Mouse (Mus musculus) CH12.LX (cell line): ENCODE measurements around the gene Msx2. TPM values are rescaled to one million over a fixed set of nuclear protein-coding genes. Genes with fewer than 3 reads are reported as not detected.

Source experiments
- DNase-seq: peaks from one replicate; pipeline ENCODE4 v3.0.0-alpha.2; 2013; ENCODE audit errors: extremely low read depth
- H3K27ac ChIP-seq: 2 replicates; pipeline ENCODE4 v1.5.1; 2012; ENCODE audit warnings: low read depth, mild to moderate bottlenecking, control low read depth, moderate library complexity; ENCODE audit not compliant: insufficient read depth
- H3K27me3 ChIP-seq: replicated peaks from 2 replicates; pipeline ENCODE3; 2012; ENCODE audit warnings: inconsistent platforms
- H3K36me3 ChIP-seq, 2 experiments: replicated peaks in 1 of 2; 2 replicates each; pipeline versions ENCODE3 to v1.6.1; 2012; ENCODE audit warnings: inconsistent platforms in 1 of 2, low read length in 1 of 2, mild to moderate bottlenecking in 1 of 2, mixed read lengths in 1 of 2, moderate library complexity in 1 of 2; ENCODE audit not compliant: control insufficient read depth in 1 of 2, insufficient read depth in 1 of 2
- H3K4me1 ChIP-seq, 2 experiments: 2 replicates each; pipeline ENCODE4 v1.6.1; 2012; ENCODE audit warnings: inconsistent platforms in 1 of 2, moderate library complexity in 1 of 2; ENCODE audit not compliant: insufficient read depth in 2 of 2, control insufficient read depth in 1 of 2
- H3K4me2 ChIP-seq: 2 replicates; pipeline ENCODE4 v1.6.1; 2012; ENCODE audit warnings: low read depth, mild to moderate bottlenecking, control low read depth; ENCODE audit not compliant: poor library complexity, insufficient read depth, severe bottlenecking
- H3K4me3 ChIP-seq, 3 experiments: fragments of 150-350 bp in 1 of 3; sonication (generic) in 1 of 3; replicated peaks in 1 of 3; 2 replicates each; pipeline versions ENCODE3 to v1.5.1; 2011 to 2012; ENCODE audit warnings: low read depth in 2 of 3, low read length in 2 of 3, mild to moderate bottlenecking in 2 of 3, moderate library complexity in 2 of 3, control low read depth in 1 of 3, improper control_type of control experiment in 1 of 3, inconsistent platforms in 1 of 3, mixed read lengths in 1 of 3; ENCODE audit not compliant: poor library complexity in 1 of 3
- H3K79me2 ChIP-seq: replicated peaks from 2 replicates; pipeline ENCODE4 v1.6.1; 2012; ENCODE audit warnings: mild to moderate bottlenecking, moderate library complexity; ENCODE audit not compliant: control insufficient read depth, poor library complexity, insufficient read depth, severe bottlenecking; ENCODE audit errors: extremely low read depth
- H3K9ac ChIP-seq: 2 replicates; pipeline ENCODE4 v1.6.1; 2012; ENCODE audit warnings: low read depth, mild to moderate bottlenecking, control low read depth, moderate library complexity; ENCODE audit not compliant: insufficient read depth
- H3K9me3 ChIP-seq: replicated peaks from 2 replicates; pipeline ENCODE3; 2012; ENCODE audit warnings: low read length, inconsistent platforms, mixed read lengths
- BHLHE40 ChIP-seq: IDR thresholded peaks from 2 replicates; pipeline ENCODE4 v1.6.1; 2011; ENCODE audit warnings: mild to moderate bottlenecking, low read depth, low read length, improper control_type of control experiment
- CTCF ChIP-seq, 2 experiments: IDR thresholded peaks in 1 of 2; conservative IDR thresholded peaks in 1 of 2; 2 replicates each; pipeline ENCODE4 v1.5.1; 2011 to 2012; ENCODE audit warnings: low read depth in 2 of 2, low read length in 2 of 2, improper control_type of control experiment in 1 of 2, inconsistent platforms in 1 of 2, mild to moderate bottlenecking in 1 of 2, moderate library complexity in 1 of 2
- EP300 ChIP-seq: IDR thresholded peaks from 2 replicates; pipeline ENCODE4 v1.6.1; 2011; ENCODE audit warnings: low read length, improper control_type of control experiment
- GABPA ChIP-seq: IDR thresholded peaks from 2 replicates; pipeline ENCODE4 v1.6.1; 2012; ENCODE audit warnings: low read depth, low read length, improper control_type of control experiment, inconsistent platforms; ENCODE audit not compliant: insufficient replicate concordance
- HCFC1 ChIP-seq: IDR thresholded peaks from 2 replicates; pipeline ENCODE4 v1.6.1; 2012; ENCODE audit warnings: low read depth, mild to moderate bottlenecking, inconsistent platforms, low read length, improper control_type of control experiment
- IRF4 ChIP-seq: IDR thresholded peaks from 2 replicates; pipeline ENCODE4 v1.6.1; 2014; ENCODE audit warnings: low read depth, mild to moderate bottlenecking, inconsistent platforms, low read length, improper control_type of control experiment
- JUN ChIP-seq: IDR thresholded peaks from 2 replicates; pipeline ENCODE4 v1.6.1; 2011; ENCODE audit warnings: low read depth, mild to moderate bottlenecking, low read length, improper control_type of control experiment, moderate library complexity; ENCODE audit not compliant: insufficient read depth
- JUND ChIP-seq: conservative IDR thresholded peaks from 2 replicates; pipeline ENCODE4 v1.6.1; 2011; ENCODE audit warnings: low read depth, low read length, improper control_type of control experiment
- MAFK ChIP-seq: IDR thresholded peaks from 2 replicates; pipeline ENCODE4 v1.6.1; 2011; ENCODE audit warnings: low read length, improper control_type of control experiment; ENCODE audit not compliant: insufficient replicate concordance
- MAX ChIP-seq: IDR thresholded peaks from 2 replicates; pipeline ENCODE4 v1.6.1; 2011; ENCODE audit warnings: low read length, improper control_type of control experiment
- MYC ChIP-seq: IDR thresholded peaks from 2 replicates; pipeline ENCODE4 v1.6.1; 2011; ENCODE audit warnings: low read depth, mild to moderate bottlenecking, improper control_type of control experiment, low read length
- NELFE ChIP-seq: IDR thresholded peaks from 2 replicates; pipeline ENCODE4 v1.6.1; 2011; ENCODE audit warnings: low read depth, low read length, improper control_type of control experiment
- PAX5 ChIP-seq: IDR thresholded peaks from 2 replicates; pipeline ENCODE4 v1.6.1; 2012; ENCODE audit warnings: low read length, inconsistent platforms, mixed read lengths
- RAD21 ChIP-seq: IDR thresholded peaks from 2 replicates; pipeline ENCODE4 v1.6.1; 2011; ENCODE audit warnings: low read depth, mild to moderate bottlenecking, low read length, improper control_type of control experiment, moderate library complexity
- RCOR1 ChIP-seq: conservative IDR thresholded peaks from 2 replicates; pipeline ENCODE4 v1.6.1; 2012; ENCODE audit warnings: low read depth, mild to moderate bottlenecking, inconsistent platforms, low read length, improper control_type of control experiment
- SMC3 ChIP-seq: IDR thresholded peaks from 2 replicates; pipeline ENCODE4 v1.6.1; 2011; ENCODE audit warnings: low read depth, low read length, improper control_type of control experiment
- TCF12 ChIP-seq: IDR thresholded peaks from 2 replicates; pipeline ENCODE4 v1.6.1; 2014; ENCODE audit warnings: low read depth, mild to moderate bottlenecking, inconsistent platforms, low read length, improper control_type of control experiment
- USF1 ChIP-seq: IDR thresholded peaks from 2 replicates; pipeline ENCODE4 v1.6.1; 2014; ENCODE audit warnings: low read depth, mild to moderate bottlenecking, inconsistent platforms, low read length, improper control_type of control experiment
- ZC3H11A ChIP-seq: IDR thresholded peaks from 2 replicates; pipeline ENCODE4 v1.6.1; 2012; ENCODE audit warnings: low read depth, mild to moderate bottlenecking, inconsistent platforms, low read length, improper control_type of control experiment
- dilution Hi-C: fragments of 300-500 bp; cut with MboI; formaldehyde crosslinking; loops from 2 replicates; pipeline ENCODE4 v1.14.3; 2020; ENCODE audit warnings: low sequenced_read_pairs; ENCODE audit not compliant: extremely low pct_unique_long_range_greater_than_20kb, extremely low pct_ligation_motif_present
- in situ Hi-C: fragments of 300-500 bp; cut with MboI; formaldehyde crosslinking; loops from 3 replicates; pipeline ENCODE4 v1.14.3; 2019; ENCODE audit warnings: low sequenced_read_pairs, low pct_ligation_motif_present, low pct_unique_long_range_greater_than_20kb, mixed read lengths
- polyA plus RNA-seq: library from polyadenylated mRNA; unstranded; fragments of >175 nt; gene quantifications from 2 replicates; pipeline ENCODE4 v1.2.1, GENCODE M21; 2012; ENCODE audit warnings: low read depth; ENCODE audit not compliant: insufficient read length
- total RNA-seq, 2 experiments: library from RNA; depleted of rRNA; stranded (reverse); fragments of 300-350 nt in 1 of 2; fragments of >200 nt in 1 of 2; gene quantifications; 2 replicates each; pipeline ENCODE4 v1.2.3; 2012 to 2014

Gene Msx2
- total and polyA plus RNA-seq, 3 experiments, result not detected

DNA sequence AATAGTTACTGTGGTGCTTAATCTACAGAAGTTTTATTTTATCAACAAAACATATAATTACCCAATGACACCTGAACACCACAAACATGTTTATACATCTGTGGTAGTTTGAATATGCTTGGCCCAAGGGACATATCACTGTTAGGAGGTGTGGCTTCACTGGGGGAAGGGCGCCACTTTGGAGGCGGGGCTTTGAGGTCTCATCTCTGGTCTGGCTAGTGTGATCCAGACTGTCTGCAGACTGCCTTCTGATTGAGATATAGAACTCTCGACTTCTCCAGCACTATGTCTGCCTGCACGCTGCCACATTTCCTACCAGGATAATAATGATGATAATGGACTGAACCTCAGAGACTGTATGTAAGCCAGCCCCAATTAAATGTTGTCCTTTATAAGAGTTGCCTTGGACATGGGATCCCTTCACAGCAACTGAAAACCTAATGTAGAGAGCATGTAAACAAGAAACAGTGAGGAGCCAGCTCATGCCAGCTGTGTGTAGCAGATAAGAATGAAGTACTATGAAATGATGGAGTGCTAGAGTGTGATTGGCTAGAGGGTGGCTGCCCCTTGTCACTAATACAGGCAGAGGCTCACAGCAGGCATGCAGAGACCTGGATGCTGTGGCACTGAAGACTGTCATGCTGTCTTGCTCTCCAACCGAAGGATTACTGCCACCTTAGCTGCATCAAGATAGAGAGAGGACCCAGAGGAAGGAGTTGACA is 31.4 kb downstream of the Msx2 start:
- no peak for DNase-seq
- Histone ChIP-seq H3K4me3 (no peak overlapping the region), H3K9me3 (peaks cover 2% of the 10 kb centered on the region), H3K27ac (no peak overlapping the region), H3K4me2 (no peak overlapping the region), H3K79me2 (no peaks in the 10 kb centered on the region), H3K4me1 (peaks cover 2 to 5% of the 10 kb centered on the region in 2 experiments; a peak in 3 of 4 replicates), H3K9ac (no peak overlapping the region), H3K27me3 (peaks cover 28% of the 10 kb centered on the region), H3K36me3 (no peaks in the 10 kb centered on the region)
- TF ChIP-seq RCOR1, result no peak
- no peak for TF ChIP-seq MAFK
- in situ Hi-C loops (no loop called here), dilution Hi-C loops (no loop called here)

DNA sequence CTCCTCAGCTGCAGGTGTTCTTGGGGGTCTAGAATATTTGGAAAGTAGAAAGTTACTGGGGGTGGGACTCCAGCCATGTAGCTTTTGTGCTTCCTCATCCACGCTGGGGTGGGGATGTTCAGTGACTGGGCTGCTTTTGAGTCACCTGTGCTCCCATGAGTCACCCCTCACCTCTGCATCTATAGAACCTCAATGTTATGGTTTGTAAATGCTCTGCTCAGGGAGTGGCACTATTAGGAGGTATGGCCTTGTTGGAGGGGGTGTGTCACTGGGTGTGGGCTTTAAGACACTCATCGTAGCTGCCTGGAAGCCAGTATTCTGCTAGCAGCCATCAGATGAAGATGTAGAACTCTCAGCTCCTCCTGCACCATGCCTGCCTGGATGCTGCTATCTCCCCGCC is 32.9 kb downstream of the Msx2 start:
- H3K36me3 ChIP-seq, result no peaks in the 10 kb centered on the region
- no peak for TF ChIP-seq RCOR1
- TF ChIP-seq NELFE, result no peak
- no peak for TF ChIP-seq TCF12
- TF ChIP-seq USF1, result no peak
- TF ChIP-seq BHLHE40, result no peak
- no peak for TF ChIP-seq JUND
- no peak for TF ChIP-seq SMC3
- TF ChIP-seq PAX5, result no peak
- no peak for TF ChIP-seq ZC3H11A
- TF ChIP-seq, all 38 proteins: peak for 0
- Histone ChIP-seq H3K9ac (no peak overlapping the region), H3K79me2 (no peaks in the 10 kb centered on the region), H3K27me3 (peaks cover 29% of the 10 kb centered on the region), H3K9me3 (no peaks in the 10 kb centered on the region), H3K4me3 (no peak overlapping the region), H3K4me2 (no peak overlapping the region), H3K4me1 (peaks cover 0 to 5% of the 10 kb centered on the region in 2 experiments; a peak in 2 of 4 replicates), H3K27ac (no peak overlapping the region)
- dilution Hi-C loops, result no loop called here
- no peak for DNase-seq
- in situ Hi-C loops, result no loop called here

DNA sequence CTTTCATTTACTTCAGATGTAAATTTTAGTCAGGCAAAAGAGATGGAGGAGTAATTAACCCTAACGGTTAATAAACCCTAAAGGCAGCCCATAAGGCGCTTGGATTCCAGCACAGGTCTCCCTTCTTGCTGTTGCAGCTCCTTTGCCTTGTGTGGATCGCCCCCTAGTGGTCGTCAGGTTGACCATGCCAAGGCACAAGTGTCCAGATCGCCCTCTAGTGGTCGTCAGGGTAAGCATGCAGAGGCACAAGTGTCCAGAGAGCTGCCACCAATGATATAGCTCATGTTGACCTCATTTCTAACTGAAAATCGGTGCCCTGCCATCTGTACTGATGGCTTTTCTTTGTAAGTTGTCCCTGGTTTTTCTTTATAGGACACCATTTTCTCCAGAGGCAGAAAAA is 46.4 kb downstream of the Msx2 start:
- H3K27ac ChIP-seq, result no peak overlapping the region
- peaks cover 60% of the 10 kb centered on the region for H3K27me3 ChIP-seq
- no peaks in the 10 kb centered on the region for H3K36me3 ChIP-seq
- no peak overlapping the region for H3K4me2 ChIP-seq
- in situ Hi-C loops (no loop called here), dilution Hi-C loops (no loop called here)
- H3K9me3 ChIP-seq, result peaks cover 19% of the 10 kb centered on the region
- DNase-seq, result peak; percentile 94
- H3K4me1 ChIP-seq, result no peaks in the 10 kb centered on the region
- no peaks in the 10 kb centered on the region for H3K79me2 ChIP-seq
- no peak overlapping the region for H3K4me3 ChIP-seq
- TF ChIP-seq MYC (peak; percentile 75), CTCF (conservative IDR thresholded peaks at IDR 0.05 in 1 of 2, IDR thresholded peaks at IDR 0.05 in 1 of 2; ENCODE audit: low read depth in 2 of 2, low read length in 2 of 2) (peak; percentile 99 to 100), NELFE (peak; percentile 92; the same call in 1 of the 2 replicates), RAD21 (peak; percentile 91), JUN (no peak), MAX (0 out of 2 replicates have a peak, but pooled peaks have one; percentile 56), IRF4 (peak; percentile 28; the same call in 1 of the 2 replicates), TCF12 (0 out of 2 replicates have a peak, but pooled peaks have one; percentile 33), EP300 (no peak), SMC3 (peak; percentile 86), ZC3H11A (peak; percentile 11; the same call in 1 of the 2 replicates), GABPA (no peak), HCFC1 (peak; percentile 14; the same call in 1 of the 2 replicates)
- H3K9ac ChIP-seq, result no peak overlapping the region
